Mouse (Mus musculus) forelimb bud, embryonic 11.5 days (tissue): ENCODE results near the gene Nab2.

Experiments used
- DNase-seq: peaks from one replicate; pipeline ENCODE4 v3.0.0-alpha.2; 2012; ENCODE audit warnings: low read depth, low spot score

Gene Nab2

GRCm38 (mm10) chr10:127615034-127615374, 53.4 kb downstream of the Nab2 start:
- DNase-seq, result no peak

GRCm38 (mm10) chr10:127614236-127615033, 53.9 kb downstream of the Nab2 start:
- DNase-seq, result no peak

GRCm38 (mm10) chr10:127612079-127612775, 56.1 kb downstream of the Nab2 start:
- no peak for DNase-seq
